Mouse (Mus musculus) adrenal gland, postnatal 4 days (tissue): ENCODE results near the gene Greb1. TPM values are rescaled to one million over a fixed set of nuclear protein-coding genes. Genes with fewer than 3 reads are reported as not detected.

Experiments
- DNase-seq, 2 experiments: peaks; one replicate each; pipeline ENCODE4 v3.0.0; 2021 to 2022; ENCODE audit warnings: low spot score in 2 of 2, mixed read lengths in 2 of 2
- total RNA-seq, 2 experiments: library from RNA; stranded (reverse); gene quantifications; 2 replicates each; pipeline ENCODE4 v1.2.3; 2021

Greb1 gene
- total RNA-seq, 2 experiments from 2014 or later, result 62.1 to 69.5 TPM

GRCm38 (mm10) chr12:16764776-16765445, 35.8 kb downstream of the Greb1 start:
- peak; percentile 16 to 59 for DNase-seq

- no peak for DNase-seq
Measured at GRCm38 (mm10) chr12:16763649-16764422, 36.9 kb downstream of the Greb1 start.

GRCm38 (mm10) chr12:16761461-16761860, 39.2 kb downstream of the Greb1 start:
- no peak for DNase-seq

GRCm38 (mm10) chr12:16760246-16760645, 40.4 kb downstream of the Greb1 start:
- DNase-seq, result no peak

- no peak for DNase-seq
Measured at GRCm38 (mm10) chr12:16754311-16754710, 46.4 kb downstream of the Greb1 start.

- no peak for DNase-seq
Measured at GRCm38 (mm10) chr12:16753555-16753954, 47.1 kb downstream of the Greb1 start.

- no peak for DNase-seq
Measured at GRCm38 (mm10) chr12:16753110-16753509, 47.6 kb downstream of the Greb1 start.

- DNase-seq, result no peak
Measured at GRCm38 (mm10) chr12:16752236-16752840, 48.3 kb downstream of the Greb1 start.

GRCm38 (mm10) chr12:16751609-16752008, 49.1 kb downstream of the Greb1 start:
- DNase-seq, result no peak

GRCm38 (mm10) chr12:16740059-16740458, 60.6 kb downstream of the Greb1 start:
- DNase-seq, result no peak

GRCm38 (mm10) chr12:16737266-16737665, 63.4 kb downstream of the Greb1 start:
- DNase-seq, result no peak

- no peak for DNase-seq
Measured at GRCm38 (mm10) chr12:16734698-16735097, 66.0 kb downstream of the Greb1 start.

- DNase-seq, result no peak
Measured at GRCm38 (mm10) chr12:16734009-16734408, 66.7 kb downstream of the Greb1 start.

GRCm38 (mm10) chr12:16731121-16731741, 69.5 kb downstream of the Greb1 start:
- no peak for DNase-seq

GRCm38 (mm10) chr12:16730196-16730595, 70.5 kb downstream of the Greb1 start:
- DNase-seq, result no peak

GRCm38 (mm10) chr12:16728221-16728620, 72.5 kb downstream of the Greb1 start:
- no peak for DNase-seq

GRCm38 (mm10) chr12:16726229-16726628, 74.5 kb downstream of the Greb1 start:
- no peak for DNase-seq

GRCm38 (mm10) chr12:16723601-16724000, 77.1 kb downstream of the Greb1 start:
- DNase-seq, result no peak

GRCm38 (mm10) chr12:16718660-16719315, 81.9 kb downstream of the Greb1 start:
- DNase-seq, result peak in 1 of 2 experiments; percentile 41

- DNase-seq, result peak in 1 of 2 experiments; percentile 37
Measured at GRCm38 (mm10) chr12:16717653-16718052, 83.0 kb downstream of the Greb1 start.

- no peak for DNase-seq
Measured at GRCm38 (mm10) chr12:16714616-16715015, 86.1 kb downstream of the Greb1 start.
